Mouse (Mus musculus) olfactory bulb, adult 2 months (tissue): ENCODE data around the gene Gm44502.

Experiments used
- CTCF ChIP-seq: fragments of 200-500 bp; IDR thresholded peaks from 2 replicates; pipeline ENCODE4 v1.5.1; 2012; ENCODE audit warnings: low read depth, mild to moderate bottlenecking, low read length, moderate library complexity; ENCODE audit not compliant: insufficient read depth
- POLR2A ChIP-seq: fragments of 200-500 bp; IDR thresholded peaks from 2 replicates; pipeline ENCODE4 v1.6.1; 2012; ENCODE audit warnings: mild to moderate bottlenecking, low read depth, low read length, moderate library complexity; ENCODE audit not compliant: insufficient read depth

GRCm38 (mm10) chr15:89374801-89375534 lies 54.5 kb downstream of the Gm44502 start:
- no peak for TF ChIP-seq POLR2A
- TF ChIP-seq CTCF = no peak
